Mouse (Mus musculus) heart, postnatal 0 days (tissue): ENCODE results near the gene Cd19.

Experiments used
- CTCF ChIP-seq: IDR thresholded peaks from 2 replicates; pipeline ENCODE4 v1.5.1; 2016; ENCODE audit warnings: antibody characterized with exemption, control low read depth, low read depth
- EP300 ChIP-seq: IDR thresholded peaks from 2 replicates; pipeline ENCODE4 v1.6.1; 2016; ENCODE audit warnings: antibody characterized with exemption, low read depth

DNA sequence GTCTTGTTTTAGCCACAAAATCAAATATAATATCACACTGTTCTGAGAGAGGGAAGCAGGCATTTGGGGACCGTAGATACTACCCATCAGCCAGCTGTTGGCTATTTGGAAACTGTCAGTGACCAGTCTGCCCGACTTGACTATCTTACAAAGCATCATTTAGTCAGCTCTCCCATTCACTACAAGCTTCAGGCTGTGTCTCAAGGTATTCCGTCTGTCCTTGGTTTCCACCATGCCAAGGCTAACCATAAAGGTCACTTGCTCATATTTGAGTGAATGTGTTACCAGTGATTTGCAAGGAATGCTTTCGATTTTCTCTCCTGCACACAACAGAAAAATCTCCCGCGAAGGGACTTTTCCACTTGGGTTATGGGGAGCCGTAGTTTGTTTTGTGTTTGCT is 20.0 kb upstream of the Cd19 start:
- no peak for TF ChIP-seq CTCF
- no peak for TF ChIP-seq EP300
